Mouse (Mus musculus) MEL (cell line): ENCODE results near the gene St8sia6. TPM values are rescaled to one million over a fixed set of nuclear protein-coding genes. Genes with fewer than 3 reads are reported as not detected.

Experiments used
- DNase-seq: peaks from one replicate; pipeline ENCODE4 v3.0.0; 2011; ENCODE audit warnings: low read depth, low spot score
- H3K27ac ChIP-seq: 2 replicates; pipeline ENCODE4 v1.5.1; 2012; ENCODE audit warnings: low read depth, mild to moderate bottlenecking, control low read depth, low read length, moderate library complexity; ENCODE audit not compliant: control insufficient read depth
- H3K27me3 ChIP-seq, 2 experiments: fragments of 150-350 bp in 1 of 2; sonication (generic) in 1 of 2; 2 replicates each; pipeline ENCODE4 v1.6.1; 2012; ENCODE audit warnings: low read length in 2 of 2, mild to moderate bottlenecking in 2 of 2, improper control_type of control experiment in 1 of 2, moderate library complexity in 1 of 2; ENCODE audit not compliant: insufficient read depth in 2 of 2, control insufficient read depth in 1 of 2
- H3K36me3 ChIP-seq, 2 experiments: 2 replicates each; pipeline ENCODE4 v1.6.1; 2012 to 2014; ENCODE audit warnings: low read length in 2 of 2, improper control_type of control experiment in 1 of 2, inconsistent platforms in 1 of 2, mild to moderate bottlenecking in 1 of 2; ENCODE audit not compliant: insufficient read depth in 2 of 2, control insufficient read depth in 1 of 2
- H3K4me1 ChIP-seq, 2 experiments: fragments of 150-350 bp in 1 of 2; sonication (generic) in 1 of 2; 2 replicates each; pipeline ENCODE4 v1.6.1; 2012; ENCODE audit warnings: low read length in 2 of 2, improper control_type of control experiment in 1 of 2, mild to moderate bottlenecking in 1 of 2; ENCODE audit not compliant: insufficient read depth in 2 of 2, control insufficient read depth in 1 of 2
- H3K4me3 ChIP-seq, 2 experiments: fragments of 150-350 bp in 1 of 2; sonication (generic) in 1 of 2; 2 replicates each; pipeline ENCODE4 v1.5.1; 2012; ENCODE audit warnings: low read depth in 2 of 2, low read length in 2 of 2, mild to moderate bottlenecking in 2 of 2, moderate library complexity in 2 of 2, control low read depth in 1 of 2, improper control_type of control experiment in 1 of 2; ENCODE audit not compliant: control insufficient read depth in 1 of 2, insufficient read depth in 1 of 2
- H3K79me2 ChIP-seq: 2 replicates; pipeline ENCODE4 v1.6.1; 2012; ENCODE audit warnings: mild to moderate bottlenecking, low read length, moderate library complexity; ENCODE audit not compliant: control insufficient read depth, poor library complexity, insufficient read depth
- H3K9ac ChIP-seq: 2 replicates; pipeline ENCODE4 v1.6.1; 2012; ENCODE audit warnings: low read depth, mild to moderate bottlenecking, control low read depth, low read length, moderate library complexity; ENCODE audit not compliant: control insufficient read depth, poor library complexity, severe bottlenecking
- H3K9me3 ChIP-seq: fragments of 150-350 bp; sonication (generic); replicated peaks from 2 replicates; pipeline ENCODE4 v1.6.1; 2012; ENCODE audit warnings: mild to moderate bottlenecking, low read length, improper control_type of control experiment, moderate library complexity; ENCODE audit not compliant: insufficient read depth
- CHD2 ChIP-seq: IDR thresholded peaks from 2 replicates; pipeline ENCODE4 v1.6.1; 2011; ENCODE audit warnings: low read length, improper control_type of control experiment
- CTCF ChIP-seq, 3 experiments: IDR thresholded peaks in 2 of 3; conservative IDR thresholded peaks in 1 of 3; 2 replicates each; pipeline ENCODE4 v1.5.1; 2011 to 2012; ENCODE audit warnings: low read length in 3 of 3, low read depth in 2 of 3, mild to moderate bottlenecking in 2 of 3, improper control_type of control experiment in 1 of 3, inconsistent platforms in 1 of 3, mixed read lengths in 1 of 3, moderate library complexity in 1 of 3; ENCODE audit not compliant: control insufficient read depth in 1 of 3, insufficient read depth in 1 of 3, poor library complexity in 1 of 3, severe bottlenecking in 1 of 3
- E2F4 ChIP-seq: IDR thresholded peaks from 2 replicates; pipeline ENCODE4 v1.6.1; 2011; ENCODE audit warnings: low read depth, low read length, improper control_type of control experiment, borderline replicate concordance
- EP300 ChIP-seq, 2 experiments: IDR thresholded peaks; 2 replicates each; pipeline ENCODE4 v1.6.1; 2011; ENCODE audit warnings: improper control_type of control experiment in 2 of 2, low read length in 2 of 2, low read depth in 1 of 2, mild to moderate bottlenecking in 1 of 2
- GATA1 ChIP-seq: IDR thresholded peaks from 2 replicates; pipeline ENCODE4 v1.6.1; 2011; ENCODE audit warnings: low read depth, low read length, improper control_type of control experiment
- KAT2A ChIP-seq: conservative IDR thresholded peaks from 2 replicates; pipeline ENCODE4 v1.6.1; 2012; ENCODE audit warnings: low read depth, low read length, improper control_type of control experiment, inconsistent platforms
- MAFK ChIP-seq: IDR thresholded peaks from 2 replicates; pipeline ENCODE4 v1.6.1; 2011; ENCODE audit warnings: low read depth, mild to moderate bottlenecking, low read length, improper control_type of control experiment, borderline replicate concordance
- MAX ChIP-seq: IDR thresholded peaks from 2 replicates; pipeline ENCODE4 v1.6.1; 2011; ENCODE audit warnings: low read length, improper control_type of control experiment
- MAZ ChIP-seq: IDR thresholded peaks from 2 replicates; pipeline ENCODE4 v1.6.1; 2012; ENCODE audit warnings: low read depth, mild to moderate bottlenecking, inconsistent platforms, low read length, improper control_type of control experiment
- MEF2A ChIP-seq: IDR thresholded peaks from 2 replicates; pipeline ENCODE4 v1.6.1; 2014; ENCODE audit warnings: low read depth, mild to moderate bottlenecking, inconsistent platforms, low read length, improper control_type of control experiment; ENCODE audit not compliant: poor library complexity, insufficient replicate concordance, severe bottlenecking; ENCODE audit errors: extremely low read depth
- MYC ChIP-seq: IDR thresholded peaks from 2 replicates; pipeline ENCODE4 v1.6.1; 2011; ENCODE audit warnings: low read depth, mild to moderate bottlenecking, low read length, improper control_type of control experiment, moderate library complexity
- NRF1 ChIP-seq: IDR thresholded peaks from 2 replicates; pipeline ENCODE4 v1.6.1; 2014; ENCODE audit warnings: low read depth, mild to moderate bottlenecking, inconsistent platforms, low read length, improper control_type of control experiment, moderate library complexity; ENCODE audit not compliant: poor library complexity, insufficient read depth, severe bottlenecking
- POLR2A ChIP-seq, 2 experiments: IDR thresholded peaks; 2 replicates each; pipeline ENCODE4 v1.6.1; 2011 to 2012; ENCODE audit warnings: low read length in 2 of 2, mild to moderate bottlenecking in 2 of 2, control low read depth in 1 of 2, improper control_type of control experiment in 1 of 2, low read depth in 1 of 2, moderate library complexity in 1 of 2; ENCODE audit not compliant: control insufficient read depth in 1 of 2, insufficient read depth in 1 of 2, poor library complexity in 1 of 2
- POLR2AphosphoS2 ChIP-seq: IDR thresholded peaks from 2 replicates; pipeline ENCODE4 v1.6.1; 2011; ENCODE audit warnings: low read length, improper control_type of control experiment
- RAD21 ChIP-seq: IDR thresholded peaks from 2 replicates; pipeline ENCODE4 v1.6.1; 2011; ENCODE audit warnings: mild to moderate bottlenecking, low read depth, low read length, improper control_type of control experiment
- RCOR1 ChIP-seq: IDR thresholded peaks from 2 replicates; pipeline ENCODE4 v1.6.1; 2012; ENCODE audit warnings: low read depth, mild to moderate bottlenecking, inconsistent platforms, low read length, improper control_type of control experiment
- SIN3A ChIP-seq: IDR thresholded peaks from 2 replicates; pipeline ENCODE4 v1.6.1; 2012; ENCODE audit warnings: low read length, improper control_type of control experiment, inconsistent platforms
- SMC3 ChIP-seq: IDR thresholded peaks from 2 replicates; pipeline ENCODE4 v1.6.1; 2011; ENCODE audit warnings: low read depth, low read length, improper control_type of control experiment
- TAL1 ChIP-seq: IDR thresholded peaks from 2 replicates; pipeline ENCODE4 v1.6.1; 2012; ENCODE audit warnings: mild to moderate bottlenecking, inconsistent platforms, low read length, moderate library complexity, mixed read lengths
- TBP ChIP-seq: IDR thresholded peaks from 2 replicates; pipeline ENCODE4 v1.8.0; 2011; ENCODE audit warnings: low read depth, low read length, improper control_type of control experiment
- TCF12 ChIP-seq: IDR thresholded peaks from 2 replicates; pipeline ENCODE4 v1.6.1; 2014; ENCODE audit warnings: low read depth, mild to moderate bottlenecking, inconsistent platforms, low read length, improper control_type of control experiment, moderate library complexity
- UBTF ChIP-seq: IDR thresholded peaks from 2 replicates; pipeline ENCODE4 v1.6.1; 2012; ENCODE audit warnings: low read depth, mild to moderate bottlenecking, inconsistent platforms, low read length, improper control_type of control experiment, moderate library complexity, borderline replicate concordance; ENCODE audit not compliant: insufficient read depth
- USF1 ChIP-seq: IDR thresholded peaks from 2 replicates; pipeline ENCODE4 v1.6.1; 2014; ENCODE audit warnings: low read depth, mild to moderate bottlenecking, inconsistent platforms, low read length, improper control_type of control experiment, moderate library complexity
- ZNF384 ChIP-seq: IDR thresholded peaks from 2 replicates; pipeline ENCODE4 v1.6.1; 2012; ENCODE audit warnings: low read depth, mild to moderate bottlenecking, inconsistent platforms, low read length, improper control_type of control experiment
- polyA plus RNA-seq, 2 experiments: library from polyadenylated mRNA; stranded (reverse) in 1 of 2; unstranded in 1 of 2; fragments of >175 nt in 1 of 2; fragments of >200 nt in 1 of 2; gene quantifications; 2 replicates each; pipeline versions ENCODE4 v1.2.1 to v1.2.4; 2012; ENCODE audit warnings: low replicate concordance in 2 of 2, low read depth in 1 of 2; ENCODE audit not compliant: insufficient read length in 2 of 2, insufficient read depth in 1 of 2, missing spikeins in 1 of 2
- total RNA-seq: library from RNA; depleted of rRNA; stranded (reverse); fragments of 300-350 nt; gene quantifications from 2 replicates; pipeline ENCODE4 v1.2.3, GENCODE M21; 2012

Gene St8sia6
- total and polyA plus RNA-seq, 3 experiments = not detected

- Histone ChIP-seq H3K9me3 (no peaks in the 10 kb centered on the region), H3K27ac (no peak overlapping the region), H3K4me3 (no peak overlapping the region), H3K27me3 (peaks cover 0 to 2% of the 10 kb centered on the region in 2 experiments; a peak in 3 of 4 replicates), H3K79me2 (no peaks in the 10 kb centered on the region), H3K36me3 (no peaks in the 10 kb centered on the region), H3K9ac (no peak overlapping the region), H3K4me1 (no peaks in the 10 kb centered on the region)
- no peak for TF ChIP-seq RCOR1
- TF ChIP-seq POLR2AphosphoS2 = no peak
- TF ChIP-seq SMC3 = no peak
- DNase-seq = no peak
Observed at GRCm38 (mm10) chr2:13775056-13775455, 18.8 kb downstream of the St8sia6 start.

- H3K27ac ChIP-seq = no peak overlapping the region
- no peaks in the 10 kb centered on the region for H3K79me2 ChIP-seq
- H3K4me1 ChIP-seq = 0 out of 4 replicates have a peak, but pooled peaks cover 0 to 3% of the 10 kb centered on the region in 2 experiments
- no peaks in the 10 kb centered on the region for H3K36me3 ChIP-seq
- TF ChIP-seq GATA1 (no peak), USF1 (no peak), E2F4 (no peak), SMC3 (no peak), RAD21 (no peak), MEF2A (no peak)
- no peak overlapping the region for H3K9ac ChIP-seq
- DNase-seq = no peak
- no peaks in the 10 kb centered on the region for H3K9me3 ChIP-seq
- H3K27me3 ChIP-seq = peaks cover 0 to 2% of the 10 kb centered on the region in 2 experiments; a peak in 1 of 4 replicates
- no peak overlapping the region for H3K4me3 ChIP-seq
Observed at GRCm38 (mm10) chr2:13768524-13768923, 25.3 kb downstream of the St8sia6 start.

GRCm38 (mm10) chr2:13767532-13768411 is 26.1 kb downstream of the St8sia6 start:
- Histone ChIP-seq H3K9me3 (no peaks in the 10 kb centered on the region), H3K79me2 (no peaks in the 10 kb centered on the region; the same call in 1 of the 2 replicates), H3K9ac (no peak overlapping the region), H3K4me3 (no peak overlapping the region), H3K36me3 (no peaks in the 10 kb centered on the region), H3K27me3 (no peaks in the 10 kb centered on the region), H3K4me1 (peaks cover 0 to 3% of the 10 kb centered on the region in 2 experiments; a peak in 1 of 4 replicates), H3K27ac (no peak overlapping the region)
- no peak for DNase-seq
- TF ChIP-seq ZNF384 = no peak
- TF ChIP-seq MAFK = no peak
- no peak for TF ChIP-seq POLR2AphosphoS2
- no peak for TF ChIP-seq E2F4
- no peak for TF ChIP-seq EP300 (IDR thresholded peaks at IDR 0.05; ENCODE audit: low read depth in 1 of 2, low read length in 2 of 2)
- TF ChIP-seq TCF12 = no peak
- no peak for TF ChIP-seq MAX
- no peak for TF ChIP-seq MAZ
- TF ChIP-seq NRF1 = no peak
- TF ChIP-seq UBTF = no peak
- TF ChIP-seq CHD2 = no peak
- no peak for TF ChIP-seq RCOR1
- no peak for TF ChIP-seq TBP
- TF ChIP-seq POLR2A (IDR thresholded peaks at IDR 0.05; ENCODE audit: control insufficient read depth in 1 of 2, insufficient read depth in 1 of 2, low read depth in 1 of 2, low read length in 2 of 2, poor library complexity in 1 of 2) = no peak
- no peak for TF ChIP-seq KAT2A
- TF ChIP-seq GATA1 = no peak
- no peak for TF ChIP-seq SIN3A
- TF ChIP-seq TAL1 = no peak
- TF ChIP-seq MYC = no peak
- TF ChIP-seq CTCF (IDR thresholded peaks at IDR 0.05 in 2 of 3, conservative IDR thresholded peaks at IDR 0.05 in 1 of 3; ENCODE audit: control insufficient read depth in 1 of 3, insufficient read depth in 1 of 3, low read depth in 2 of 3, low read length in 3 of 3, poor library complexity in 1 of 3, severe bottlenecking in 1 of 3) = no peak
